In genomic region chr5:24981765-24982164, GRCm38 (mm10) we compare ENCODE assay signal across 9 mouse cellular contexts.
A peak's percentile ranks its signal among the peaks of the same experiment; 100 is the strongest.
DNase-seq lines count a peak whose midpoint lies in the region; ATAC-seq and TF ChIP-seq lines count a peak whose summit lies in the region.
"Had no signal": no experiment of that assay in that cellular context is flagged by ENCODE, and none has a peak within 500 bp of the region (broad histone marks: within the 10 kb centered on the region; RNA-seq: fewer than 3 reads in every experiment).

No protein-coding gene starts in this region.

- 41% methylated on average over 6 of the region's 6 CpGs for WGBS in heart, embryonic 14.5 days

- H3K27me3 ChIP-seq in heart, embryonic 14.5 days (ENCODE audit: control insufficient read depth, insufficient read depth, low read length): no peaks in the 10 kb centered on the region

- peaks cover 81 to 98% of the 10 kb centered on the region in 2 experiments for H3K4me1 ChIP-seq in heart, embryonic 14.5 days (ENCODE audit: control insufficient read depth in 2 of 2, insufficient read depth in 2 of 2, low read length in 2 of 2)

- peak; percentile 60 for ATAC-seq in heart, embryonic 14.5 days (ENCODE audit: insufficient number of reproducible peaks, insufficient read depth, low FRiP score, low read depth)

- H3K9me3 ChIP-seq in heart, embryonic 14.5 days (ENCODE audit: control insufficient read depth, low read length): no peaks in the 10 kb centered on the region

- H3K27ac ChIP-seq in left cerebral cortex, adult 2 months: no peak overlapping the region
- peak overlapping the region; percentile 93 to 96 for H3K27ac ChIP-seq in heart, embryonic 14.5 days (replicated peaks in 1 of 2; ENCODE audit: control insufficient read depth in 1 of 2, insufficient read depth in 1 of 2, low read depth in 2 of 2, low read length in 2 of 2)
- H3K27ac ChIP-seq: liver, embryonic 14.5 days had no signal

- TF ChIP-seq CTCF in left cerebral cortex, adult 2 months (IDR thresholded peaks at IDR 0.05): peak; percentile 6; the same call in 1 of the 2 replicates

- no peak overlapping the region for H3K4me3 ChIP-seq in left cerebral cortex, adult 2 months
- H3K4me3 ChIP-seq in heart, embryonic 14.5 days (ENCODE audit: control insufficient read depth in 1 of 2, insufficient read depth in 1 of 2, low read depth in 1 of 2, low read length in 2 of 2): no peak overlapping the region

- H3K36me3 ChIP-seq in heart, embryonic 14.5 days (ENCODE audit: control insufficient read depth, insufficient read depth, low read length): no peaks in the 10 kb centered on the region

- peak overlapping the region; percentile 38; the same call in 1 of the 2 replicates for H3K9ac ChIP-seq in heart, embryonic 14.5 days (ENCODE audit: low read length)
- H3K9ac ChIP-seq: liver, embryonic 14.5 days had no signal

- DNase-seq in left cerebral cortex, adult 2 months (ENCODE audit: extremely low spot score in 1 of 2, low spot score in 2 of 2): no peak
- DNase-seq in left cerebral cortex, adult 11 months (ENCODE audit: low spot score): no peak
- DNase-seq in brain, embryonic 18.5 days (ENCODE audit: low read depth, low spot score): peak; percentile 14
- peak; percentile 72 for DNase-seq in lung, postnatal 25 days (ENCODE audit: low spot score)
- DNase-seq in B cell, adult 2 months: no peak
- no peak for DNase-seq in thymus, postnatal 10 days (ENCODE audit: low spot score in 2 of 2)
- DNase-seq: kidney, postnatal 4 days had no signal

- intact Hi-C loops in left cerebral cortex, adult 2 months (cut with DNase I): no loop called here

- 0 out of 2 replicates have a peak overlapping the region, but pooled peaks have one; percentile 3 for H3K4me2 ChIP-seq in heart, embryonic 14.5 days (ENCODE audit: low read length)

Comparison
In these comparisons a context has a peak if more than half of its experiments do, and no peak if none do; other contexts are left out.
1. DNase-seq: peak in brain, embryonic 18.5 days (single experiment) and lung, postnatal 25 days (single experiment); none in left cerebral cortex, adult 2 months (0 of 2), left cerebral cortex, adult 11 months (single experiment), B cell, adult 2 months (0 of 2) and thymus, postnatal 10 days (0 of 2).